ENCODE assay signal across 10 mouse cellular contexts in the genomic region with DNA sequence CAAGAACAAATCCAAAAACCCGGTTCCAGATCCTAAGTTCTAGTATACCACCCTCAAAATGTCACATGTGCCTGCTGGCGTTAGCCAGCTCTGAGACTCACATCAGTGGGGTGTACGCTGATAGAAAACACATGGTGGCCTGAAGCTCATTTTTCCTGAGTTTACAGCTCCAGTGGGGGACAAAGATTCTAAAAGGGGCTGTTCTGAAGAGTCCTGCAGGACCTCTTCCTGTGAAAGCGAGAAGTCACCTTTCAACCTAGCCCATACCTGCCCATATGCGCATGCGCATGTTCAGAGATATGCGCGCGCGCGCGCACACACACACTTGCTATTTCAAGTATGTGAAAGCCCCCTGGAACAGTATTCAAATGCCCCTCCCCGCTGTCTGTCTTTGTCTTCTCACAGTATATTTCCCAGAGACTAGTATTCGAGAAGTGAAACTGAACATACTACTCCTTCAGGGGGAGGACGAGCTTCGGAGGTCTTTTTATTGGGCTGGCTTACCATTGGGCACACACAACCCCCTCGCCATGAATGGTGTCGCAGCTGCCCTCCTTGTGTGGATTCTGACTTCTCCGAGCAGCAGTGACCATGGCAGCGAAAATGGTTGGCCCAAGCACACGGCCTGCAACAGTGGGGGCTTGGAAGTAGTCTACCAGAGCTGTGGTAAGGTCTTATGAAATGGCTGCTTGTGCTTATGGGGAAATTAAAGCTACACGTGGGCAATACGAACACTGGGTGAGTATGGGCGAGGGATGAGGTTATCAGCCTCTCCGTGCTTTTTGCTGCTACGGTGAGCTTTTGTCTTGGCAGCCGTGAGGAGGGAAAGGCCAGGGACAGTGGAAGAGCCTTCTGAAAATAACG. TPM values are rescaled to one million over a fixed set of nuclear protein-coding genes. Genes with fewer than 3 reads are reported as not detected.
DNase-seq lines count a peak whose midpoint lies in the region; ATAC-seq and TF ChIP-seq lines count a peak whose summit lies in the region.
"Had no signal": no experiment of that assay in that cellular context is flagged by ENCODE, and none has a peak within 500 bp of the region (broad histone marks: within the 10 kb centered on the region; RNA-seq: fewer than 3 reads in every experiment).

A gene (plus strand): TSS at position 300 of the 864 bp plus-strand sequence.

- peak within 1 kb of the TSS; percentile 11; the same call in 1 of the 2 replicates for H3K4me3 ChIP-seq in liver, embryonic 16.5 days (ENCODE audit: low read depth, low read length)
- peak within 1 kb of the TSS; percentile 17; the same call in 1 of the 2 replicates for H3K4me3 ChIP-seq in cortical plate, adult 2 months (ENCODE audit: insufficient read depth, low read length)
- H3K4me3 ChIP-seq in limb, embryonic 14.5 days (replicated peaks; ENCODE audit: low read length), result peak within 1 kb of the TSS; percentile 11
- H3K4me3 ChIP-seq in hindbrain, embryonic 11.5 days (ENCODE audit: low read depth, low read length), result no peak within 1 kb of the TSS
- H3K4me3 ChIP-seq: hindbrain, embryonic 12.5 days had no signal

- no peaks in the 10 kb centered on the region; the same call in 1 of the 2 replicates for H3K4me1 ChIP-seq in liver, embryonic 16.5 days (ENCODE audit: control insufficient read depth, low read depth, low read length)
- no peaks in the 10 kb centered on the region for H3K4me1 ChIP-seq in cortical plate, adult 2 months (ENCODE audit: control insufficient read depth, insufficient read depth, low read length)
- 0 out of 2 replicates have a peak, but pooled peaks cover 6% of the 10 kb centered on the region for H3K4me1 ChIP-seq in limb, embryonic 14.5 days (ENCODE audit: control insufficient read depth, insufficient read depth, low read length)
- H3K4me1 ChIP-seq in hindbrain, embryonic 11.5 days (replicated peaks; ENCODE audit: control insufficient read depth, insufficient read depth, low read length), result no peaks in the 10 kb centered on the region
- H3K4me1 ChIP-seq: hindbrain, embryonic 12.5 days had no signal

- H3K9me3 ChIP-seq in liver, embryonic 16.5 days (replicated peaks; ENCODE audit: control insufficient read depth, low read length), result no peaks in the 10 kb centered on the region
- no peaks in the 10 kb centered on the region for H3K9me3 ChIP-seq in limb, embryonic 14.5 days (ENCODE audit: control insufficient read depth, low read length)
- no peaks in the 10 kb centered on the region for H3K9me3 ChIP-seq in hindbrain, embryonic 11.5 days (ENCODE audit: control insufficient read depth, low read length)
- H3K9me3 ChIP-seq: hindbrain, embryonic 12.5 days had no signal

- TF ChIP-seq CTCF in cortical plate, adult 2 months (IDR thresholded peaks at IDR 0.05; ENCODE audit: extremely low read depth, insufficient read depth, low read length), result no peak

- no peak within 1 kb of the TSS for H3K9ac ChIP-seq in liver, embryonic 16.5 days (ENCODE audit: low read depth, low read length)
- H3K9ac ChIP-seq in limb, embryonic 14.5 days (ENCODE audit: low read depth, low read length, severe bottlenecking), result no peak within 1 kb of the TSS
- H3K9ac ChIP-seq in hindbrain, embryonic 11.5 days (ENCODE audit: low read depth, low read length), result no peak within 1 kb of the TSS
- H3K9ac ChIP-seq: hindbrain, embryonic 12.5 days had no signal

- no peaks in the 10 kb centered on the region for H3K27me3 ChIP-seq in liver, embryonic 16.5 days (ENCODE audit: control insufficient read depth, insufficient read depth, low read depth, low read length)
- no peaks in the 10 kb centered on the region for H3K27me3 ChIP-seq in limb, embryonic 14.5 days (ENCODE audit: control insufficient read depth, insufficient read depth, low read length)
- no peaks in the 10 kb centered on the region for H3K27me3 ChIP-seq in hindbrain, embryonic 11.5 days (ENCODE audit: control insufficient read depth, insufficient read depth, low read length)
- H3K27me3 ChIP-seq: hindbrain, embryonic 12.5 days had no signal

- H3K4me2 ChIP-seq in liver, embryonic 16.5 days (ENCODE audit: low read depth, low read length), result no peak within 1 kb of the TSS
- H3K4me2 ChIP-seq in limb, embryonic 14.5 days (replicated peaks; ENCODE audit: low read depth, low read length, severe bottlenecking), result peak within 1 kb of the TSS; percentile 31; the same call in 1 of the 2 replicates
- no peak within 1 kb of the TSS for H3K4me2 ChIP-seq in hindbrain, embryonic 11.5 days (replicated peaks; ENCODE audit: low read depth, low read length)
- H3K4me2 ChIP-seq: hindbrain, embryonic 12.5 days had no signal

- 75% methylated on average over 28 of the region's 28 CpGs for WGBS in liver, embryonic 16.5 days (ENCODE audit: insufficient replicate concordance)
- 67% methylated on average over 28 of the region's 28 CpGs for WGBS in limb, embryonic 14.5 days
- WGBS in hindbrain, embryonic 11.5 days, result 91% methylated on average over 28 of the region's 28 CpGs

- H3K27ac ChIP-seq in liver, embryonic 16.5 days (ENCODE audit: low read length), result no peak within 1 kb of the TSS; the same call in 1 of the 2 replicates
- peak within 1 kb of the TSS; percentile 32; the same call in 1 of the 2 replicates for H3K27ac ChIP-seq in cortical plate, adult 2 months (ENCODE audit: insufficient read depth, low read length)
- H3K27ac ChIP-seq in limb, embryonic 14.5 days (replicated peaks; ENCODE audit: low read depth, low read length), result no peak within 1 kb of the TSS
- H3K27ac ChIP-seq in hindbrain, embryonic 11.5 days (ENCODE audit: low read depth, low read length), result no peak within 1 kb of the TSS
- H3K27ac ChIP-seq: hindbrain, embryonic 12.5 days had no signal

- no peak for ATAC-seq in liver, embryonic 16.5 days (ENCODE audit: low read depth)
- ATAC-seq in limb, embryonic 14.5 days (ENCODE audit: low FRiP score, low read depth), result peak; percentile 77
- no peak for ATAC-seq in hindbrain, embryonic 11.5 days (ENCODE audit: low FRiP score)

- no peak for DNase-seq in liver
- peak; percentile 22 for DNase-seq in limb, embryonic 14.5 days (ENCODE audit: low spot score)
- DNase-seq in spleen, adult 18-20 months, result peak; percentile 69 to 75
- no peak for DNase-seq in hindbrain, embryonic 11.5 days (ENCODE audit: low spot score)
- DNase-seq in T-cell, adult 2 months (ENCODE audit: low spot score), result no peak
- no peak for DNase-seq in gastrocnemius, postnatal 36 days

- intact Hi-C loops in gastrocnemius, postnatal 36 days (cut with DNase I), result no loop called here

- TF ChIP-seq POLR2A in cortical plate, adult 2 months (IDR thresholded peaks at IDR 0.05; ENCODE audit: extremely low read depth, insufficient read depth, low read length), result no peak
- TF ChIP-seq POLR2A in limb, embryonic 14.5 days (IDR thresholded peaks at IDR 0.05; ENCODE audit: borderline replicate concordance, extremely low read depth, insufficient read depth, insufficient read length), result no peak

- H3K36me3 ChIP-seq in liver, embryonic 16.5 days (ENCODE audit: control insufficient read depth, insufficient read depth), result no peaks in the 10 kb centered on the region
- no peaks in the 10 kb centered on the region for H3K36me3 ChIP-seq in limb, embryonic 14.5 days (ENCODE audit: control insufficient read depth, insufficient read depth, low read length)
- no peaks in the 10 kb centered on the region for H3K36me3 ChIP-seq in hindbrain, embryonic 11.5 days (ENCODE audit: control insufficient read depth, insufficient read depth, low read length)
- H3K36me3 ChIP-seq: hindbrain, embryonic 12.5 days had no signal

RNA-seq across cellular contexts. Expression of the gene that starts here (rescaled TPM):
- 13.6 and 16.6 TPM in 2 replicates for polyA plus RNA-seq in liver, embryonic 16.5 days (2015; fragmentation: Nextera tagmentation; extraction: Ambion mirVana)
- polyA plus RNA-seq in cortical plate, adult 2 months (2012; rRNA removed), result 22.2 and 24.3 TPM in 2 replicates
- 15.0 and 15.8 TPM in 2 replicates for polyA plus RNA-seq in limb, embryonic 14.5 days (2012; rRNA removed)
- polyA plus RNA-seq in limb, embryonic 14.5 days (2014; fragmentation: Nextera tagmentation; extraction: Ambion mirVana), result 20.8 and 24.4 TPM in 2 replicates
- 7.2 and 8.6 TPM in 2 replicates for polyA plus RNA-seq in hindbrain, embryonic 11.5 days (2014; fragmentation: Nextera tagmentation; extraction: Ambion mirVana)
- total RNA-seq in gastrocnemius, postnatal 36 days (2021), result under 1 TPM; 0.54 to 0.72 TPM
- total RNA-seq: MEL had no signal

Comparison
In these comparisons a context has a peak if more than half of its experiments do, and no peak if none do; other contexts are left out.
1. DNase-seq: peak in limb, embryonic 14.5 days (single experiment) and spleen, adult 18-20 months (2 of 2); none in liver (single experiment), hindbrain, embryonic 11.5 days (single experiment), T-cell, adult 2 months (single experiment) and gastrocnemius, postnatal 36 days (0 of 2).